Mouse (Mus musculus): ENCODE measurements around the gene Nr6a1. TPM values are rescaled to one million over a fixed set of nuclear protein-coding genes. Genes with fewer than 3 reads are reported as not detected.

Nr6a1 gene
- polyA plus RNA-seq, 1 experiment: 5.3 TPM

GRCm38 (mm10) chr2:38874544-38875108, 52.9 kb downstream of the Nr6a1 start:
- DNase-seq (ENCODE audit: low spot score): no peak

- no peak for DNase-seq (ENCODE audit: low spot score)
Measured at GRCm38 (mm10) chr2:38872730-38873129, 54.8 kb downstream of the Nr6a1 start.

DNA sequence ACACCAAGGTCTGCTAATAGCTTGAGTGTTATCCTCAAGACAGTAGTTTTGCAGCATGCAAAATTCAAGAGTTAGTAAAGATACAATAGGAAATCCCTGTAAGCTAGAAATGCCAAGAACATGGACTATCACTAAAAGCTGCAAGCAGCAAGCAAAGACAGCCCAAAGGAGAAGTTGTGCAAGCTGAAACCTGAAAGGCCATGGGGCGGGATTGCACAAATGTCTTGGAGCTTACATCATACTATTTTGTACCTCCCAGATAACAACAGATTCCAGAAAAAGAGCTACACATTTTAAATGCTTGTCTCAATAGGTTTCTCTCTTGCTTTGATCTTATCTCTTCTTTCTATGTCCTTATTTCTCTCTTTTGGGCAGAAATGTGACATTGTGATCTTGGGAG, 60.8 kb downstream of the Nr6a1 start:
- DNase-seq (ENCODE audit: low spot score): no peak

GRCm38 (mm10) chr2:38864011-38864410, 63.5 kb downstream of the Nr6a1 start:
- DNase-seq (ENCODE audit: low spot score): no peak

DNA sequence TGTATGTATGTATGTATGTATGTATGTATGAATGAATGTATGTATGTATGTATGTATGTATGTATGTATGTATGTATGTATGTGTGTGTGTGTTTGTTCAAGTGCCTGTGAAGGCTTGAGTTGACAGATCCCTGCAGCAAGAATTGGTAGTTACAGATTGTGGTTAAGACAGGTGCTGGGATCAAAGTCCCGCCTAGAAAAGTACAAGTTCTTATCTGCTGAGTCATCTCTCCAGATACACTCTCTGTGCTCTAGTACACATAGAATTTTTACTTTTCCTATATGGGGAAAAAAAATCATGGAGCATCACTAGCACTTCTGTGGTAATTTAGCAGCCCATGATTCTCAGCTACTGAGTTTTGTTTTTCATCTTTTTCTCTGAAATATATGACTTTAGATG, 75.7 kb downstream of the Nr6a1 start:
- DNase-seq (ENCODE audit: low spot score): no peak

DNA sequence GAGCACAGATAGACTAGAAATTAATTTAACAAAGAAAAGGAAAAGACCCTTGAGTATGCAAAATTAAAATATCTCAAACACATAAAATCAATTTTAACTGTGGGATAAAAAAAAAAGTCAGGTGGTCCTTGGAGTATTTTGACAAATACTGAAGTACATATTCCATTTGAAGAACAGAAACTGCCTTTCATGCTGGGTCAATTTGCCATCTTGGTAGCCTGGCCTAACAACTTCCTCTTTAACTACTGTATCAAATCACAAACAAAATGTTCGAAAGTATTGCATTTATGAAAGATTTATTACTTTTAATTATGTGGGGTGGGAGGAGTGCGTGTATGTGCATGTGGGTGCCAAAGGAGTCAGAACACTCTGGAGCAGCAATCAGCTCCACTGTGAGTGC, 81.2 kb downstream of the Nr6a1 start:
- DNase-seq (ENCODE audit: low spot score): no peak

- DNase-seq (ENCODE audit: low spot score): no peak
Measured at GRCm38 (mm10) chr2:38835489-38835888, 92.0 kb downstream of the Nr6a1 start.

DNA sequence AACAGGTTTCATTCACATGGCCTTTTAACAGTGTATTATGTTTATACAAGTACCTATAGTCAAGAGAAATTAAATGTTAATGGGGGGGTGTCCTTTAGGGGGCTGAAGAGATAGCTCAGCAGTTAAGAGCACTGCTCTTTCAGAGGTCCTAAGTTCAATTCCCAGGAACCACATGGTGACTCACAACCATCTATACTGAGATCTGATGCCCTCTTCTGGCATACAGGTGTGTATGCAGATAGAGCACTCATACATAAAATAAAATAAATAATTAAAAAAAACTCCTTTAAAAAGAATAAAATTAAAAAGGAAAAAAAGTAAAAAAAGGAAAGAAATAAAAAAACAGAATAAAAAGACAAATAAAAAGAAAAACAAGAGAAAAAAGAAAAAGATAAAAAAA, 95.5 kb downstream of the Nr6a1 start:
- DNase-seq (ENCODE audit: low spot score): no peak

- DNase-seq (ENCODE audit: low spot score): no peak
Measured at GRCm38 (mm10) chr2:38829521-38829920, 98.0 kb downstream of the Nr6a1 start.

DNA sequence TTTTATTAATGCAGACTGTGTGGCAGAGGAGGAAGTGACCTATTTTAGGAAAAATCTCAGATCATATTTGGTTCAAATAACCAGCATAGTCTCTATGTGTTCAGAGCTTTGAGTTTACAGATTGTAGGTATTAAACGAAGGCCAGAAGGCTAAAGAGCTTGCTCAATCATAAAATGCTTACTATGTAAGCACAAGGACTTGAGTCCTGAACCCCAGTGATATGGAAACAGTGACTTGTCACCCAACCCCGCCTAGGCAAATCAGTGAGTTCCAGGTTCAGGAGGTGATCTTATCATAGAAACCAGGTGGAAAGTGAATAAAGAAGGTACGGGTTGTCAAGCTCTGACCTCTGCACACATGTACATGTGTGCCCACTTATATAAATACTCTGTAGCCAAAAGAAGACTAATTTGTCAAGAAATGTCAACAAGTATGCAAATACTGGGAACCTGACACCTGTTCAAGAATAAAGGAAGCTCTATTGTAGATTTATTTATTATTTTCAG, 99.6 kb downstream of the Nr6a1 start:
- no peak for DNase-seq (ENCODE audit: low spot score)

DNA sequence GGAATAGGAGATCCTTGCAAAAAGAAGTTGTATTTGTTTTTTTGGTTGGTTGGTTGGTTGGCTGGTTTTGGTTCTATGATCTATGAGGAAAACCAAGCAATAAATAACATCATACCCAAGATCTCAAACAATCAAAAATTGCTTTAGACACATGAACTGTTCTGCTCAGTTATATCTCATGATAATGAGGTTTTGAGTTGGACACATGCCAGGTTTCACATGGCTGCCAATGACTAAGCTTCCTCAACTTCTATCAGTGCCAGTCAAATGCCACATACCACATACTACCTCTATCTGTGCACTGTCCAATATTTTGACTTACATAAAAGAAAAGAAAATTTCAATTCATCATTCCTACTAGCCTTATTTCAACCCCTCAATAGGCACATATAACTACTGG, 101.3 kb downstream of the Nr6a1 start:
- no peak for DNase-seq (ENCODE audit: low spot score)

- DNase-seq (ENCODE audit: low spot score): no peak
Measured at GRCm38 (mm10) chr2:38824791-38825768, 102.4 kb downstream of the Nr6a1 start.

DNA sequence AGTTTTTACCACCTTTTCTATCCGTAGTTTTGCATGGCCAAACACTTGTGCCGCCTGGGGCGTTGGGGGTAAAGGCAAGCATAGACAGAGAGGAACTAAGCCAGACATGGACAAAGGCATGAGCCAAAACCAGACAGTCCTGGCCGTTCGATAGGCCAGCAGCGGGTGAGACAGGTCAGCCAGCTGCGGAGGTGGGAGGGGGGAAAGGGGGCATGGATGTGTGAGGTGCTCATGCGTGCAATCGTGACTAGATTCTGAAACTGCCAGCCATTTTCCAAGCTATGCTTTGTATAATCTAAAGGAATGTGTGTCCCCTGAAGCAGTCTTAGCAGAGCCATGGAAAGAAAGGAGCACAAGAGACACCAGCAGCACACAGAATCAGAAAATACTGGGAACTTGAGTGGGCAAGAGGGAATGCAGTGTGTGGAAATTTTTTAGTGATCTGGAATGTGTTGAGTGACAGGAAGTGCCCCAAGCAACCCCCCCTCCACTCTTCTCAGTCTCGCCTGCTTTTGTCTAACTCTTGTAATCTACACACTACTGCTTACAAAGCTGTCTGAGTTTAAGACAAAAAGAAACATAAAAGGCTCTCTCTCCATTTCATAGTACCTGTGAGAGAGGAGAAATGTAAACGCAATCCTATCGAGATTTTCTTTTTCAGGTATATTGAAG, 103.4 kb downstream of the Nr6a1 start:
- DNase-seq (ENCODE audit: low spot score): peak; percentile 25

DNA sequence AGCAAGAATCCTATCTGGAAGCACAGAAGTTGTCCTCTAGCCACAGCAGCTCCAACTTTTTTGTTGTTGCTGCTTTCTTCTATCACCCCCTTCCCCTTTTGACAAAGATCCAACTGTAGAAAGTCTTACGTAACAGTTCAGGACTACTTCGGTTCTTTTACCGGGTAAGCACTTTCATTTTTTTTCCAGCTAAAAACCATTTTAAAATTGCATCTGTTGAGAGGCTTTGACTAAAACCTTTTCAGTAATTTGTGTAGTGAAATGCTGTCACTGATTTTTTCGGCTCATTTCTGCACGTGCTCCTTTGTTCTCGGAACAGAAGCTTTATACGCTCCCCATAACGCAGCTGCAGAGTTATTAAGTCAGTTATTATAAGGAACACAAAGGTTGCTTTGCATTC, 104.1 kb downstream of the Nr6a1 start:
- no peak for DNase-seq (ENCODE audit: low spot score)

- DNase-seq (ENCODE audit: low spot score): peak; percentile 20
Measured at GRCm38 (mm10) chr2:38822995-38823394, 104.5 kb downstream of the Nr6a1 start.

- DNase-seq (ENCODE audit: low spot score): no peak
Measured at GRCm38 (mm10) chr2:38817487-38817886, 110.0 kb downstream of the Nr6a1 start.

GRCm38 (mm10) chr2:38797087-38797624, 130.3 kb downstream of the Nr6a1 start:
- DNase-seq (ENCODE audit: low spot score): peak; percentile 26

DNA sequence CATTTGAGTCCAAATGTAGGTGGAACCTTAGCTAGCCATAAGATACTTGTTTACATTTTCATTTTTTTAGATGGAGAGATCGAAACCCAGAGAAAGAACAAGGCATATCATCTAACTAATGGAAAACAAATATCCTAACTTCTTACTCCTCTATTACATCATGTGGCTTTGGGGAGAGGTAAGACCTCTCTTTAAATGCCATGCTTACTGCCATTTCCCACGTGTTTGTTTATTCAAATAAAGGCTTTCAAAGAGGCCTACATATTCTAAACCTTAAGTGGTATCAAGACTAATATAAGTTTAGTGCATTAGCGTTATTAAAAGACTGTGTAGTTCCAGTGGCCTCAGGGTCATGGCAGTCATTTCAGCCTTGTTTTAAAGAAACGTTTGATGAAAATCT, 140.2 kb downstream of the Nr6a1 start:
- no peak for DNase-seq (ENCODE audit: low spot score)

- no peak for DNase-seq (ENCODE audit: low spot score)
Measured at GRCm38 (mm10) chr2:38786216-38786960, 141.1 kb downstream of the Nr6a1 start.

DNA sequence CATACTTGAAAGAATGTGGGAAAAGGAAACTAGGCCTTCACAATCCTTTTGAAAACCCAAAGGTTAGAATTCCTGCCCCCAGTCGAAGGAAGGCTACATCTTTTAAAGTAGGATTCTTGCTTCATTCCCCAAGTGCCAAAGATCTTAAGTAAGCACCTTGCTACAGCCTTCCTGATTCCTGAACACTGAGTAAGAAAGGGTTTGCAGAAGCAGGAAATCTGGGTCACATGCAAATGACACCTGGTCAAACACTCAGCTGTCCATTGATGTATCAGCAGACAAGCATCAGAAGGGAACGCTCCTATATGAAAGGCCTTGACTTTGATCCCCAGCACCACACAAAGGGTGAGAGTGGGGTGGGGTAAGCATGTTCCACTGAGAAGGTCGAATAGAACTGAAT, 142.4 kb downstream of the Nr6a1 start:
- DNase-seq (ENCODE audit: low spot score): no peak

- DNase-seq (ENCODE audit: low spot score): no peak
Measured at GRCm38 (mm10) chr2:38784396-38784795, 143.1 kb downstream of the Nr6a1 start.

Measured in urinary bladder, adult 2 months (tissue).